Mouse (Mus musculus) adrenal gland, postnatal 25 days (tissue): ENCODE measurements around the gene Macrod2. TPM values are rescaled to one million over a fixed set of nuclear protein-coding genes. Genes with fewer than 3 reads are reported as not detected.

ENCODE experiments used
- DNase-seq: peaks from one replicate; pipeline ENCODE4 v3.0.0; 2021; ENCODE audit warnings: mixed read lengths
- total RNA-seq: library from RNA; stranded (reverse); gene quantifications from 2 replicates; pipeline ENCODE4 v1.2.3, GENCODE M21; 2021

Gene Macrod2
- total RNA-seq, 1 experiment from 2014 or later: 7.5 TPM

DNA sequence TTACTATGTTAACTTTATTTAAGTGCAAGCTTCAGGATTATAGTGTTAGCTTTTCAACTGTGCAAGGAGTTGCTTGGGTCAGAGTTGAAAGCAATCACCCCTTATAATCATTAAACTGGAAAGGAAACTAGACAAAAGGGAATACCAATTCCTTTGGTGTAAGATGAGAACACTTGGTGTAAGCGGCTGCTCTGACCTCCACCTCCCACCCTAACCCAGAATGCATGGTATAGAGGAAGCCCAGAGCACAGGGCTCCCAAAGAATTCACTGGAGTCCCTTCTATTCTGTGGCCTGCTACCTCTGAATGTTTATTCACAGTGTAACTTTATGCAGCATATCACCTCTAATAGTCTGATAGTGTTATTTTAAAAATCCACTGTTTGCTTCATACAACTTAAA, 517.1 kb downstream of the Macrod2 start:
- no peak for DNase-seq

DNA sequence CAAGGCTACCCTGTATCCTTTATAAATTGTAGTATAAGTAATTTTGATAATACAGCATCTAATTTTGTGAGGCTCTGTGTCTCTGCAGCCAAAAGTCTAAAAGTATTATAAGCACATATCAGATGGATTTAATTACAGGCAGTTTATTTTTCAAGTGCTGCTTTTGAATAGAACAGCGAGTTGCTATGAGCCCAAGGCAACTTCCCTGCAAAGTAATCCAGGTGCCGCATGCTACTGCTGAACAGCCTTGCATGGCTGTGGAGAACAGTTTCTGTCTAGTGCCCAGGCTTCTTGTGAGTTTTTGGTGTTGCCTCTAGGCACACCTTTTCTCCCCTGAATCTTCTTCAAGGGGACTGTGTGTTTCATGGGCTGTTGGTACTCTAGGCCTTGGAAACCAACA, 517.8 kb downstream of the Macrod2 start:
- no peak for DNase-seq

DNA sequence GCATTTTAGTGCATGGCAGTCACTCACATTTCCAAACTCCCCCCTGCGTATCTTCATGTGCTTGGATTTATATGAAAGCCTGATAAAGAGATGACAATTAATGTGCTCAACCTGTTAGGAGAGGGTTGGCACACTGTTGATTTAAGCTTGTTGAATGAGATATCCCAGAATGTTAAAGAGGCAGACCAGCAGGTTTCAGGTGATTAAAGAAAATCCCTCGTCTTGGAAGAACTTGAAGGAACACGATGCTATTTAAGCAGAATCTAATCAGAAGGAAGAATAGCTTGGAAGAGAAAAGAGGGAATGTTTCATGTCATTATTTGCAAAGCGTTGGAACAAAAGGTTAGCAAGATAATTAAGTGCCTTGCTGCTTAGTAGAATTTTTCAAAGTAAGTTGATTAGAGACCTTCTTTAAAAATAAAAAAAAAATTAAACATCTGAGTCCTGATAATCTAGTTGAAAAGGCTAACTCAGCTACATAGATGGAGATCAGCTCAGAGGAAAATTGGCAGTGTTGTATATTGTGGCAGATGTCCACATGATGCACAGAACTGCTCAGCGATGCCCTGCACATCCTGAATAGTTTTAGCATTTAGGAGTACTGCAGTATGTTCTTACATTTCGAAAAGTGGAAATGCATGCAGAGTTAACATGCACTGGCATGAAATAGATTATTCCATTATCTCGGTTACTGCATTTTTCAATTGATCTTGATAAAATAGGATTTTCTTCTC, 518.7 kb downstream of the Macrod2 start:
- no peak for DNase-seq

DNA sequence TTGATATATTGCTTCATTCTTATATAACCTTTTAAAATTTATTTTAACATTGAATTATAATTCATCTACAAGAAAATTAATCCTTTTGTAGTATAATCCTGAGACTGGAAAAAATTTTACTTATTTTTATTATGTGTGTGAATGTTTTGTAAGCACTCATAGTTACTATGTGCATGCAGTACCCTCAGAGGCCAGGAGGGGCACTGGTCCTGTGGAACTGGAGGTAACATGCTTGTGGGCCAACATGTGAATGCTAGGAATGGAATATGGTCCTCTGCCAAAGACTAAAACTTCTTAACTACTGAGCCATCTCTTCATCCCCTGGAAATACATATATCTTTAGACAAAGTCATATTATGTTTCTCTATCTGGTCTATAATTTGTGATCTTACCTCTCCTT, 531.8 kb downstream of the Macrod2 start:
- DNase-seq: no peak

DNA sequence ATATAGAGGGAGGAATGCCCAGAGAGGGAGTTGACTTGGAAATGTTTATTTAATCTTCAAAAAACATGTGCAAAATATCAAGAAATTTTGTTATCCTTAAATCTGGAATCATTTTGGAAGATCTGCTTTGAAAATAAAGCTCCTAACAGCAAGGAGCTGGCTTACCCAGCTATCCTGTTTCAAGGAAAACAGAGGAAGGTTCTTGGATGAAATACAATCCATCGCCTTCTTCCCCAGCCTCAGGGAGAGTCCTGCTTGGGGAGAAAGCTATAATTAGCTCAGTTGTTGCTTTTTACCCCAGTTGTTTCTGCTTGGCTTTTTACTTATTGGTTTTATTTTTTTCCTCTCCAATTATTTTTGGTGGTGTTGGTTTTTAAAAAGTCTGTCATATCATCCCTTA, 539.4 kb downstream of the Macrod2 start:
- DNase-seq: no peak

DNA sequence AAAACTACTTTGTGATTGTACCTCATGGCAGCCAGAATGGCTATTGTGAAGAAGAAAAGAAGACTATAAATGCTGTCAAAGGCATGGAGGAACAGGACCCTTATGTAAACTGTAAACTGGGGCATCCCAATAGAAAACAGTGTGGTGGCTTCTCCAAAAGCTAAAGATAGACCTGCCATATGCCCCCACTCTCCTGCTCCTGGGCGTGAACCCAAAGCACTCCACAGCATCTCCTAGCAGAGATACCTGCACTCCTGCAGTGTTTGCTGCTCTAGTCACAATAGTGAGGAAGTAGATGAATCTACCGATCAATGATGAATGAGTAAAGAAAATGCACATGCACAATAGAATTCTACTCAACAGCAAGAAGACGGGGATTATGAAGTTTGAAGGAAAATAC, 554.4 kb downstream of the Macrod2 start:
- DNase-seq: no peak

DNA sequence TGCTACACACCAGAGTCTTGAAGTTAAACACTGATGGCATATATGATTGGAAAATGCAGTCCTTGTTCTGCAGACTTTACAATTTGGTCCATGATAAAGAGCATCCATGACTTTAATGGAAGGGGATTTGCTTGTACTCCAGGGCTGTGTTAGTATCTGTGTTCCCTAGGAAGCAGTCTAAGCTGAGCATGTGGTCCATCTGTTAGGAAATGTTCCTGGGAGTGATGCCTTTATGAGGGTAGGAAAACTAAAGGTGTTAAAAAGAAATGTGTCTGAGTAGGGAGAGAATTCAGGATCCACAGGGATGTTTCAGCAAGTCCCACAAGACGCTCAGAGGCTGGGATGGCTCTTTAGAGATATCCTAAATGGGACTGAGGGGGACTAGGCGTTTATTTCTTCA, 564.1 kb downstream of the Macrod2 start:
- no peak for DNase-seq

DNA sequence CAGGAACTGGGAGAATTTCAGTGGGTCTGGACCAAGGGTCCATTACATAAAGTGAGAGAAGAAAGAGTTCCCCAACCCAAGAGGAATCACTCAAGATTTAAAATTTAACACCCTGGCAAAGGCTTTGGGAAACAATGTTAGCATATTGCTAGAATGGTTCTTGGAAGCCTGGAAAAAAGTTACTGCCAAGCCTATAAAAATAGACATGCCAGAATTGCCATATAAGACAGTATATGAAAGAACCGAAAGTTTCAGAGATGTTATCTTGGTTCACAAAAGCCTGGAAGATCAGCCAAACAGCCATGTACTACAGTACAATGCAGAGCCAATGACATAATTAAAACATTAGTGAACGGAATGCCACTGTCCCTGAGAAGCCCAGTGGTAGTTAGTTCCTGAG, 575.1 kb downstream of the Macrod2 start:
- DNase-seq: no peak

DNA sequence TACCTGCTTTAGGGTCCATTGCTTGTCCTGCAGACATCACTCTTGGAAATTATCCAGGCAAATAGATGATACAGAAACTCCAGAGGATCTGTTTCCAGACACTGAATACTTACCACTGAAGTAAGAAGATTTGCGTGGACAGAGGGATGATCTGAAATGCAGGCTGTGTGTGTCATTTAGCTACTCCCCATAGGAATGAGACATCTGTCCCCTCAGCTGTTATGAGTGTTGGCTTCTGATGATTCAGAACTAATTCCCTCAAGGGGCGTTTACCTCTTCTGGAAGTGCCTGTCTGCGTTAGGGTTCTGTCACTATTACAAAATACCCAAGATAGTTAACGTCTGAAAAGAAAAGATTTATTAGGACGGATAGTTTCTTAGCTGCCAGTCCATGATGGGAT, 576.7 kb downstream of the Macrod2 start:
- no peak for DNase-seq

DNA sequence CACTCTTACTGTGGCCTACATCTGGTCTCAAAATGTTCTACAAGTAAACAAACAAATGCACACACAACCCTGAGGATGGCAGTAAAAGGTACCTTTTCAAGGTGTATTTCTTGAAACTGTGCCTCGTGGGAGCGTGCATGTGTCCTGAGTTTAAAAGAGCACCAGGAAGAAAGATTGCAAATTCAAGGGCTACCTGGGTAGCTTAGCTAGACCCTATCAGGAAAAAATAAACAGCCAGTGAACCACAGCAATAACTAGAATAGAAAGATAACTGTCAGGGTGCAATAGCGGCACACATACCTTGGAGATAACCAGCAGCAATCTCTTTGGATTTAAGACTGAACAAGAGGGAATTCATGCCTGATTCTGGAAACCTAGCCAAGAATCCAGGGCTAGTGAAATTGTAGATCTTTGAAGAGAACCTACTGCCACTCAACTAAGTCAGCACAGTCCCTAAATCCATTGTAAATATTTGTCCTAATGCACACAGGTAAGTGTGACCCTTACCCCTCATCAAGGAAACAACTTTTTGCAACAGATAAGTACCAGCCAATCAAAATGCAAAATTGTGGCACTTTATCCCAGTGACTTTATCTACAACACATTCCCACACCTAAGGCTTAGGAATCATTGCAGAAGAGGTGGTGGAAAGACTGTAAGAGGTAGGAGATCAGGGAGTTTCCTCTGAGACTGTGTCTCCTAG, 590.7 kb downstream of the Macrod2 start:
- DNase-seq: no peak

DNA sequence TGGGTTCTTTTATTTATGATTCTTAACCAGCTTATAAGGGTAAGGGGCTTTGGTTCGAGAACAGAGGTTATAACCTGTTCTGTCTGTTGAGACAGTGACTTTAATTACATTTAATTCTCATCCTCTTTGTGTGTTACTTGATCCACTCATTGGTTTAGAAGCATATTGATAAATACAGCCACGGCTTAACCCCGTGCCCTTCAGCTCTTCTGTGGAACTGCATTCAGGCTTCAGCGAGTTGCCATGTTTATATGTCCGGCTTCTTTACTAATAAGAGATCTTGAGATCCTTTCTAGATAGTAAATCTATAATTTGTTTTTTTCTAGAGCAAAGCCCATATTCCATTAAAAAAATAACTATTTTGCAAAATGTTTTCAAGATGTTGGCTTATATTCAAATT, 608.7 kb downstream of the Macrod2 start:
- no peak for DNase-seq

DNA sequence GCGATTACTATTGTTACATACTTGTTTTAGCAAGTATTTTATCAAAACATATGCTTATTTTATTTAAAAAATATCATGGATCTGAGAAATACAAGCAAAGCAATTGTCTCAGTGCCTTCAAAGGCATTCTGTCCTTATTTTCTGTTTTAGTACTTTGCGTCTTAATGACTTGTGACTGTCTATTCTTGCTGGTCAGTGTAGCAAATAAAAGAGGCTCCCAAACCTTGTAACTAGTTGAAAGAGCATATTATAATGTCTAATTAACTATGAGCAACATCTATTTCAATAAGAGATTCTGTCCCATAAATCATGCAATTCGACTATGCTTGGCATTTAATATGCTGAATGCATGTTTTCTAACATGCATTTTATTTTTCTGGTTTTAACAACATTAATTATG, 609.2 kb downstream of the Macrod2 start:
- DNase-seq: no peak

DNA sequence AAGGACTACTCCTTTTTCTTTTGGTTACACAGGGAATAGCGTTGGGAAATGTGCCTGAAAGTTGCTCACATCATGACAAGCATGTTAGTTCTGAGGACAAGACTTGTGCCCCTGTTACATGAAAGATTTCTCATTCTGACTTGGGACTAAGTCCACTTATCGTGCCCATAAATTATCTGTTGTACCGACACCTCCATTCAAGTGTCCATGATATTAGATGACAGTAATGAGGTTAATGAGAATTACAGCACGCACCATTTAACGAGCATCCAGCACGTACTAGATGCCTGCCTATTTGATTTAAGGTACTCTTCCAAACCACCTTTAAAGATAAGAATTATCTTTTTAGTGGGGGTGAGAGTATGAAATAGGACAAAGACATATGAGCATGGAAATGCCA, 610.5 kb downstream of the Macrod2 start:
- no peak for DNase-seq

DNA sequence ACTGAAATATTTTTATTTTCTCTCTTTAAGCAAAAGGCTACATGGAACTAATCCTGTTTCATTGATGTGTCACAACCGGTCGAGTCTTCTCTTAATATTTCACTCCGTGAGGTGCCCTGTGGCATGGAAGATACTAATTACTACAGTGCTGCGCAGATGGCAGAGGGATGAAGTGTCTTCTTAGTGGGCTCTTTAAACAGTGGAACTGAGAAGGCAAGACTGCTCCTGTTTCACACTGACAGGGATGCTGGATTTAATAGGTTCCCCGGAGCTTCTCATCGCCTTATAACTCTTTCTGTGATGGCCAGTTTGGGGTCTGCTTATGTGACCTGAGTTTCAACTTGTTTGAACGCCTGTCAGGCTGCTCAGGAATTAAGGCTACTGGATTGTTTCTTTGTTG, 612.6 kb downstream of the Macrod2 start:
- DNase-seq: no peak

DNA sequence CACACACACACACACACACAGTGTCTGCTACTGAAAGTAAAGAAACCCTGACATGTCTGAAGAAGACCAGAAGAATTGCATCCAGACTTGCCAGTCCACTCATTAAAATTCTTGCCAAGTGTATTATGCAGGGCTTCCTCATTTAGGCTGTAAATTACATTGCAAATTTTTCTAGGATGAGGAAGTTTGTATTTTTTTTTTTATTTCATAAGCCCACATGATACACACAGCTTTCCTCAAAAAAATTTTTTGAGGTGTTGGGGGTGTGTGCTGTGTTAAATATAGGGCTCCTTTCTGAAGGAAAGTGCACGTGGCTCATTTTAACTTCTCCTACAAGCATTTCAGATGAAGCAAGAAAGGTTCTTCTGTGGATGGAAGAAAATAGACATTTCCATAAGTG, 613.3 kb downstream of the Macrod2 start:
- no peak for DNase-seq

DNA sequence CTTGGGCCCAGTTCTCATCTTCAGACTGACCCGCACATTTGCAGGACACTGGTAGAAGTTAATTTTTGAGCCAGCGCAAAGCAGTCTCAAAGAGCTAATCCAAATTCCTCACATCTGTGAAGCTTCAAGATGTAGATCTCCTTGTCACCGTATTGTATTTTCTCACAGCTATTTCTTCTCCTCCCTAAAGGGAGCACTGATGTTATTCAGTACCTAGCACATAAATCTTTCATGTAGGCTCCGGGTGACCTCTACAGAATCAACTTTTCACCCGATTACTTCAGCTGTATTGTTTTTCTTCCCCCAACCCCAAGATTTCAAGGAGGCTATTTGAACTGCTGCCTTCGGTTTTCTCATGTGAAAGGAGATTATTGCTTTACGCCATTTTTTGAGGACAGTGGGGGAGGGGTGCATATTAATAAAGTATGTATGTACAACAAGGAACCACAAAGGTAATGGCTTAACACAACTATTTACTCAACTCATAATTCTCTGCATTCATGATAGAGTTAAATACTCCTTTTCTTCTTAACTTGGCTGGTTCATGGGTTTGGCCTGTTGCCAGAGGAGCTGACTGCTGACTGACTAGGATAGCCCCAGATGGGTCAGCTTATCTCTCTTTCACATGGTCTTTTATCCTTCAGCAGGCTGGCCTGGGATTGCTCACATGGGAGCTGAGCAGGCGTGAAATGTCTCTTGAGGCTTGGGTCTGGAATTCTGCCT, 618.5 kb downstream of the Macrod2 start:
- peak; percentile 22 for DNase-seq

DNA sequence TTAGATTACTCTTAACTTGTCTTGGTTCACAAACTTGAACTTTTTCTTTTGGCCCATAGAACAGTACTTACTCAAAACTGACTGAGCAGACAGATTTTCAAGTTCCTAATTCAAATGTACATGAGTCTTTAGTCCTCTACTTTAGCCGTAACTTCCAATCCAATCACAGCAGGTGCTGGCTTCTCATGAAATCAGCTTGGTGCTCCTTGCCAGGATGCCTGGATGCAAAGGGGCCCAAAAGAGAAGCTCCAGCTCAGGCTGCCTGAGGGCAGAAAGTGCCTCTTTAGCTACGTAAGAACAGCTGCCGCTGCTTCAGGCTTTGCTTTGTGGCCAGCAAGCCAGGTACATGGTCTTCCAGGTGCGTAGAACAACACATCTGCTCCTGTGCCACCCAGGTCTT, 627.9 kb downstream of the Macrod2 start:
- no peak for DNase-seq

DNA sequence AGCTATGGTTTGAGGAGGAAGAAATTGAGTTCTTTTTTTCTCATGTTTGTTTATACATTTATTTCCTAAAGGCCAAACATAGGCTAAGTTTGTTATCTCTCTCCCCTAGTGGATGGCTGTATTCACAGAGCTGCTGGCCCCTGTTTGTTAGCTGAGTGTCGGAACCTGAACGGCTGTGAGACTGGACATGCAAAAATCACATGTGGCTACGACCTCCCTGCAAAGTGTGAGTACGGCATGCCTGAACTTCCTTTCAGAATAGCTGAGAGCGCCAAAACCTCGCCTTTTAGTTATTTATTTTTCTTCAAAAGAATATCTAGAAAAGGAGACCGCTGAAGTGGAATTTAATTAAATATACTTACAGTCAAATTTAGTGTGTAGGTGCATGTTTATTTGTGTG, 628.8 kb downstream of the Macrod2 start:
- DNase-seq: no peak

DNA sequence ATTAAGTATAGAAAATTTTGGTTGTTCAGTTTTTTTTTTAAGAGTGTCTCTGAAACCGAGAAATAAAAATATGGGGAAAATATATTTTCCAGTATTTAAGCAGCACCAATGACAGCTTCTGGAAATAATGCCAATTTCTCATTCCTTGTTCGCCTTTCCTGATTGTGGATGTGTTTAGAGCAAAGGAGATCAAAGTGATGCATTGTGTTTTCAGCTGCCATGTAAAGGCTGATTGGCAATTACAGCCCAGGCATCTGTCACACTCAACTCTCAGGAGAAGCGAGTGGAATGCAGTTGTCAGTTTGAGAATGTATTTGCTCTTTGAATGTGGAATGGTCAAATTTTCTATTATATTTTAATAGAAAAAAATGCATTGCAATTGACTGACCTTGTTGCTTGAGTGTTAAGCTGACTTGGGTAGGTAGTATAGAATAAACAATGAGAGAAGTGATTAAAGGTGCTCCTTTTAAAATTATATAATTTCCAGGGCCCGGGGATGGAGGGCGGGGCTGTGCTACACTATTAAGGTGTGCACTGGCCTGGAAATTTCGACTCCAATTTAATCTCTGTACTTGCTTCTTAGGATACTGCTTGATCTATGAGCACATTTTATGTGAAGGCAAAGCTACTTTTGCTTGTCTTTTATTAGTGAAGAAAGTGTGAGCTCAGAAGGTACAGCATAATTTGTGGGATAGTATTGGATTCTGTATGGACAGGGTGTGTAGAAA, 629.4 kb downstream of the Macrod2 start:
- DNase-seq: no peak

DNA sequence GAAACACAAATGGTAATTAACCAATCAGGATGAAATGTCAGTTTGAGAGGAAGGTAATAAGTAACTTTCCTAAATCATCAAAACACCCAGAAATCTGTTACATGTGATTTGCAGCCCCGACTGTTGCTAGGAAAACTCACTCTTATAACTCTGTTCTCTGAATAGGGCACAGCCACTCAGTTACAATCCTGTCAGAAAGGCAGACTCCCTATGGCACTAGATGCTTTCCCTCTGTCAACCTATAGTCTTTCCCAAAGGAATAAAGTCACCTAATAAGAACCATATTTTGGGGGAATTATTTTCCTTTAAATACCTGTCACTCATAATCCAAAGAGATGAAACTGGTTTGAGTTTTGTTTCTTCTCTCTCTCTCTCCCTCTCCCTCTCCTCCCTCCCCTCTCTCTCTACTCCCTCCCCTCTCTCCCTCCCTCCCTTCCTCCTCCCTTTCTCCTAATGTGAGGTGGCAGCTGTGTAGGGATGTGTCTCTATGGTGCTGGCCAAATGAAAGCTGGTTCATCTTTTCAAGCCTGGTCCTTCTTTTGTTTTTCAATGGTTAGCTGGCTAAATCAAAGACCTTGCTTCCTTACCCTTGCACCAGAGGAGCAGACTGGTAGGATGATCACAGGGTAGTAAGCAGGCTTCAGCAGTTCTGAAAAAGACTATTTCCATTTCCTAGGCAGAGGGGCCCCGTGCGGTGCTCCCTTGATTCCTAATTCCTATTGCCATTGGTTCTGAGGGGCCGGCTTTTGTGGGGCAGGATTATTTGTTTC, 661.8 kb downstream of the Macrod2 start:
- no peak for DNase-seq

DNA sequence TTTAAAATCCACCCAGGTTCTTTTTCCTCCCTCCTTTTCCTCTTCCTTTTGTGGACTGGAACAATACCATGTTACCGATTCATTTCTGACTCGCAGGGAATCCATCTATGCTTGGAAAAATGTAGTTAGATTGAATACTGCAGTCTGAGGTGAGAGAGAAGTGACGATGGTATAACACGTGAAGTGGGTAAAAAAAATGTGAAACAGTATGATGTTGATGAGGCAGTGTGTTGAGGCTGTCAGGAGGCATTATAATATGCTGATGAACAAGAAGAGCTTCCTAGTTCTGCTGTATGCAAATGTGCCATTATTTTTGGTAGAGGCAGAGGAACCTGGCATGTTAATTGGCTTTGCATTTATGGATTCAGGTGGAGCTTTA, 662.3 kb downstream of the Macrod2 start:
- no peak for DNase-seq
